Mouse (Mus musculus) thymus, adult 18-20 months (tissue): Measurements from ENCODE around the gene Grhl3.

ENCODE experiments used
- DNase-seq, 2 experiments: peaks; one replicate each; pipeline ENCODE4 v3.0.0; 2022; ENCODE audit warnings: mixed read lengths in 2 of 2

Gene Grhl3

GRCm38 (mm10) chr4:135572276-135572675 is 1.2 kb downstream of the Grhl3 start:
- DNase-seq: no peak

- DNase-seq: no peak
These were observed 2.3 kb downstream of the Grhl3 start for GRCm38 (mm10) chr4:135571037-135571550.

- DNase-seq: peak; percentile 44 to 55
These were observed 3.0 kb downstream of the Grhl3 start for GRCm38 (mm10) chr4:135570152-135571036.

- DNase-seq: peak in 1 of 2 experiments; percentile 19
These were observed 4.2 kb downstream of the Grhl3 start for GRCm38 (mm10) chr4:135569201-135569600.

- no peak for DNase-seq
These were observed 5.9 kb downstream of the Grhl3 start for GRCm38 (mm10) chr4:135567484-135567883.

- no peak for DNase-seq
These were observed 6.4 kb downstream of the Grhl3 start for GRCm38 (mm10) chr4:135567042-135567441.

GRCm38 (mm10) chr4:135565400-135565799 is 8.0 kb downstream of the Grhl3 start:
- DNase-seq: no peak

- DNase-seq: no peak
These were observed 9.6 kb downstream of the Grhl3 start for GRCm38 (mm10) chr4:135563794-135564193.

- no peak for DNase-seq
These were observed 24.1 kb downstream of the Grhl3 start for GRCm38 (mm10) chr4:135549323-135549722.

GRCm38 (mm10) chr4:135548521-135549077 is 24.8 kb downstream of the Grhl3 start:
- no peak for DNase-seq

- DNase-seq: no peak
These were observed 25.3 kb downstream of the Grhl3 start for GRCm38 (mm10) chr4:135548108-135548507.

GRCm38 (mm10) chr4:135547551-135547950 is 25.9 kb downstream of the Grhl3 start:
- DNase-seq: no peak

- no peak for DNase-seq
These were observed 26.6 kb downstream of the Grhl3 start for GRCm38 (mm10) chr4:135546793-135547192.

GRCm38 (mm10) chr4:135546008-135546407 is 27.4 kb downstream of the Grhl3 start:
- DNase-seq: no peak

GRCm38 (mm10) chr4:135545080-135545511 is 28.3 kb downstream of the Grhl3 start:
- no peak for DNase-seq

- no peak for DNase-seq
These were observed 29.1 kb downstream of the Grhl3 start for GRCm38 (mm10) chr4:135544284-135544683.

- no peak for DNase-seq
These were observed 33.4 kb downstream of the Grhl3 start for GRCm38 (mm10) chr4:135540057-135540456.

GRCm38 (mm10) chr4:135539056-135539455 is 34.4 kb downstream of the Grhl3 start:
- no peak for DNase-seq

- no peak for DNase-seq
These were observed 38.4 kb downstream of the Grhl3 start for GRCm38 (mm10) chr4:135535021-135535420.

- no peak for DNase-seq
These were observed 40.4 kb downstream of the Grhl3 start for GRCm38 (mm10) chr4:135533001-135533400.

- DNase-seq: no peak
These were observed 41.4 kb downstream of the Grhl3 start for GRCm38 (mm10) chr4:135531771-135532613.

- no peak for DNase-seq
These were observed 42.2 kb downstream of the Grhl3 start for GRCm38 (mm10) chr4:135531236-135531635.

GRCm38 (mm10) chr4:135530270-135530669 is 43.2 kb downstream of the Grhl3 start:
- DNase-seq: no peak
